Mouse (Mus musculus): ENCODE results near the gene Pou6f2. TPM values are rescaled to one million over a fixed set of nuclear protein-coding genes. Genes with fewer than 3 reads are reported as not detected.

Pou6f2 gene
- polyA plus RNA-seq, 1 experiment from 2014 or later, result 19.8 TPM

DNA sequence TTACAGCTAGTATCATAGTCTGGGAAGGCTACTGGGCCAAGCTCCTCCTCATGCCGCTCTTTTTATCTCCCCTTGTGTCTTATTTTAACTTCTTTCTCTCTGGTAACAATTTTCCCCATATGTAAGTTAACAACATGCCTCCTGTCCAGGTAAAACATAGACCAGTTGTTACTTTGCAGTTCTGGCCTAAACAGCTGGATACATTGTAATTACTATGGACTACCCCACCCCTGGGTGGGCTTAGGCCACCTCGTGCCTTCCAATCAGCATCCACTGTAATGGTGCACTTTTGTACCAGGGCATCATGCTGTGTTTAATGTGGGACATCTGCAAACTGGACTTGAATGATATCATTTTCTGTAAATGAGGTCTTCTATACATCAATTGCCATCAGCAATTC, 271.4 kb downstream of the Pou6f2 start:
- Histone ChIP-seq H3K36me3 (ENCODE audit: control insufficient read depth, insufficient read depth, low read length) (no peaks in the 10 kb centered on the region), H3K9me3 (replicated peaks; ENCODE audit: control insufficient read depth, low read length, poor library complexity, severe bottlenecking) (no peaks in the 10 kb centered on the region), H3K4me2 (ENCODE audit: low read length) (no peak overlapping the region), H3K4me1 (ENCODE audit: control insufficient read depth, insufficient read depth, low read length) (peaks cover 13% of the 10 kb centered on the region), H3K9ac (ENCODE audit: low read depth, low read length) (no peak overlapping the region), H3K27me3 (ENCODE audit: control insufficient read depth, insufficient read depth, low read depth, low read length) (no peaks in the 10 kb centered on the region), H3K4me3 (ENCODE audit: low read depth, low read length) (no peak overlapping the region), H3K27ac (ENCODE audit: low read length) (no peak overlapping the region)
- WGBS, result 53% methylated on average over 2 of the region's 2 CpGs
- ATAC-seq, result no peak

DNA sequence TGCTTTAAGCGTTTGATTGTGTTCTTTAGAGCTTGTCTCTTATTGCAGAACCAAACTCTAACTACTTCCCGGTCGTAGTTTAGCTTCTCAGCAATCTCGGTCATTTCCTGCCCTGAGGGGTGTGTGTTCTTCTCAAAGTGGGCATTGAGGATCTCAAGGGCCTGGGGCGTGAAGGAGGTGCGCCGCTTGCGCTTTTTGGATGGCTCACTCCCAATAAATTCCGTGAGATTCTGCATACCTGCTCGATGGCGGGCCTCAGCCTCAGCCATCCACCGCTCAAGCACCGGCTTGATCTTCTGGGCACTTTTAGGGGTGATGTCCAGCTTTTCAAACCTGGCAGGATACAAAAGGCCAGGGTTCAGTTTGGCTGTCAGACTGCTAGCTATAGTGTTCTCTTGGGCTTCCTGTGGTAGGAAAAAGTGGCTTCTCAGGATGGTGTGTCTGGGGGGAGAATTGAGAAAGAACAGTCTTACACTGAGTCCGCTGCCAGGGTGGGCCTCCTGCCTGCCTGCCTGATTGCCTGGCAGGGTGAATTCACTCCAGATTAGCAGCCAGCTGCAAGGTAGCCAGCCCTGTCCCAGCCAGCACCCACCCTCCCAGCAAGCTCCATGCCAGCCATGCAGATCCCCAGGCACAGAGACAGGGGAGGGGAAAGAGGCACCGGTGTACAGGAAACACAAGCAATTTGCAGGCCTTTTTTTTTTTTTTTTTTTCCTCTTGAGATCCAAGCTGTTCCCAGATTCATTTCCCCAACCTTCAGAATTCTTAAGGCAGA, 272.1 kb downstream of the Pou6f2 start:
- H3K36me3 ChIP-seq (ENCODE audit: control insufficient read depth, insufficient read depth, low read length), result no peaks in the 10 kb centered on the region
- no peak overlapping the region for H3K4me3 ChIP-seq (ENCODE audit: low read depth, low read length)
- H3K9ac ChIP-seq (ENCODE audit: low read depth, low read length), result no peak overlapping the region
- 73% methylated on average over 15 of the region's 15 CpGs for WGBS
- H3K27ac ChIP-seq (ENCODE audit: low read length), result no peak overlapping the region
- peaks cover 13% of the 10 kb centered on the region for H3K4me1 ChIP-seq (ENCODE audit: control insufficient read depth, insufficient read depth, low read length)
- no peak for ATAC-seq
- H3K27me3 ChIP-seq (ENCODE audit: control insufficient read depth, insufficient read depth, low read depth, low read length), result no peaks in the 10 kb centered on the region
- no peaks in the 10 kb centered on the region for H3K9me3 ChIP-seq (replicated peaks; ENCODE audit: control insufficient read depth, low read length, poor library complexity, severe bottlenecking)
- no peak overlapping the region for H3K4me2 ChIP-seq (ENCODE audit: low read length)

DNA sequence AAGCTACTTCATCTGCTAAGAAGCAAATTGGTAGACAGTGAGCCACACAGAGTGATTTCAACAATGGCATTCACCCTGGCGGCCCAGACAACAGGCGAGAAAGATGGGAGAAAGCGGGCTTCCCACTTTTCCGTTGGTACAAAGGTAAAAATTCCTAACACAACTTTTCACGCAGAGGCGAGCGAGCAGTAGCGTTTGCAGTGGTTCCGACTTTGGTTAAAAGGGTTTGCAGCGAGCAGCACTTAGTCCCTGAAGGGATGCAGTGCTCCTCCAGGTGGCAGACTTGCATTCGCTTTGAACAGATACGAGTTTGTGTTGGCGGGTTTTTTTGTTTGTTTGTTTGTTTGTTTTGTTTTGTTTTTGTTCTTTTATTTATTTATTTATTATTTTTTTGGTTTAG, 273.1 kb downstream of the Pou6f2 start:
- peak; percentile 76; the same call in 1 of the 2 replicates for ATAC-seq
- Histone ChIP-seq H3K36me3 (ENCODE audit: control insufficient read depth, insufficient read depth, low read length) (no peaks in the 10 kb centered on the region), H3K4me1 (ENCODE audit: control insufficient read depth, insufficient read depth, low read length) (peaks cover 5% of the 10 kb centered on the region), H3K4me3 (ENCODE audit: low read depth, low read length) (0 out of 2 replicates have a peak overlapping the region, but pooled peaks have one; percentile 14), H3K27me3 (ENCODE audit: control insufficient read depth, insufficient read depth, low read depth, low read length) (no peaks in the 10 kb centered on the region), H3K9ac (ENCODE audit: low read depth, low read length) (no peak overlapping the region), H3K9me3 (replicated peaks; ENCODE audit: control insufficient read depth, low read length, poor library complexity, severe bottlenecking) (no peaks in the 10 kb centered on the region), H3K4me2 (ENCODE audit: low read length) (peak overlapping the region; percentile 42; the same call in 1 of the 2 replicates), H3K27ac (ENCODE audit: low read length) (no peak overlapping the region)
- WGBS, result 16% methylated on average over 13 of the region's 13 CpGs

DNA sequence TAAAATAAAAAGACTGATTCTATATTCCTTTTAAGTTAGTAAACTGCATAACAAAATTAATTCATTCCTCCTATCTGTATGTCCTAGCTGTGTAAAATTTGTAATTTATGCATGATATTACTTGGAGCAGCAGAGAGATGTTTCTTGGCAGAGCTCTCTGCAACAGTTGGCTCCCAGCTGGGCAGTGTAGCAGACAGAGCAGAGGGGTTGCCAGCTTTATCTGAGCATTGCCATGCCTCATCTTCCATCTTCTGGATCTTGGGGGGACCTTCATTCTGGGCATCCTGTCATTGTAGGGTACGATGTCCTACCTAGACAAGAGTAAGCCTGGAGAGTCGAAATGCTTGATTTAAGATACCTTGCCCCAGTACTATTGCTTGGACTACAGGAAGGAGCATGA, 277.1 kb downstream of the Pou6f2 start:
- ATAC-seq, result no peak
- WGBS, result 91% methylated on average over 2 of the region's 2 CpGs

DNA sequence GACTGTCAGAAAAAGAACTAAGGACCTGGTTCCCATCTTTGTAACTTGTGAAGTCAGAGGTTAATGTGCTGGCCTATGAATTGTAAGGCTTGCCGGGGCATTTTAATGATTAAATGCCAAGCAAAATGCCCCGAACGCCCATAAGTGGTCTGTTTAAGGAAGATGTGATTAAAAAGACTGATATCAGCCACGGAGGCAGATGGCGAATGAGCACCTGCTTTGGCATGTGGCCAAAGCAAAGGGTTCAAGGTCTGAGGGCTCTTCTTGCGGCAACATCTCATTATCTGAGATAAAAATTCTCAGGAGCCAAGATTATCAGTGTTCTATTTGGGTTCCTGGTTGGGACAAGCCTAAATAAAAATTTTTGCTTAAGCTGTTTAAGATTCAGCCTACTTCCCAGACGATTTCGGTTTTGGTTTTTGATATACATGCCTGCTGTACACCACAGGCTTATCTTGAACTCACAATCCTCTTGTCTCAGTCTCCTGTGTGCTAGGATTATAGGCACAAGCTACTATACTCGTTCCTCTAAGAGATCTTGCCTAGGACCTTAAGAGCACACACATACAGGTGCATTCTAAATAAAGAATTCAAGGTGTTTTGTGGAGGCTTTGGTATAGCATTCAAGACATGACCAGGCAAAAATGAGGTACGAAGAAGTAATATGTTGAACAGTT, 315.9 kb downstream of the Pou6f2 start:
- H3K36me3 ChIP-seq (ENCODE audit: control insufficient read depth, insufficient read depth, low read length), result no peaks in the 10 kb centered on the region
- H3K4me1 ChIP-seq (ENCODE audit: control insufficient read depth, insufficient read depth, low read length), result no peaks in the 10 kb centered on the region
- H3K4me2 ChIP-seq (ENCODE audit: low read length), result no peak overlapping the region
- no peaks in the 10 kb centered on the region for H3K9me3 ChIP-seq (replicated peaks; ENCODE audit: control insufficient read depth, low read length, poor library complexity, severe bottlenecking)
- ATAC-seq, result no peak
- H3K4me3 ChIP-seq (ENCODE audit: low read depth, low read length), result no peak overlapping the region
- no peak overlapping the region for H3K9ac ChIP-seq (ENCODE audit: low read depth, low read length)
- no peaks in the 10 kb centered on the region for H3K27me3 ChIP-seq (ENCODE audit: control insufficient read depth, insufficient read depth, low read depth, low read length)
- 81% methylated on average over 10 of the region's 10 CpGs for WGBS
- H3K27ac ChIP-seq (ENCODE audit: low read length), result no peak overlapping the region

More for the DNA sequence above, 277.1 kb downstream of the Pou6f2 start:
- Histone ChIP-seq H3K4me2 (ENCODE audit: low read length) (no peak overlapping the region), H3K36me3 (ENCODE audit: control insufficient read depth, insufficient read depth, low read length) (no peaks in the 10 kb centered on the region), H3K9me3 (replicated peaks; ENCODE audit: control insufficient read depth, low read length, poor library complexity, severe bottlenecking) (no peaks in the 10 kb centered on the region), H3K9ac (ENCODE audit: low read depth, low read length) (no peak overlapping the region), H3K4me1 (ENCODE audit: control insufficient read depth, insufficient read depth, low read length) (no peaks in the 10 kb centered on the region), H3K4me3 (ENCODE audit: low read depth, low read length) (no peak overlapping the region), H3K27me3 (ENCODE audit: control insufficient read depth, insufficient read depth, low read depth, low read length) (no peaks in the 10 kb centered on the region), H3K27ac (ENCODE audit: low read length) (no peak overlapping the region)

Measured in midbrain, embryonic 16.5 days (tissue).